ENCODE assay signal across 7 mouse cellular contexts in genomic region chr10:115790788-115791187, GRCm38 (mm10).
"Had no signal": no experiment of that assay in that cellular context is flagged by ENCODE, and none has a peak within 500 bp of the region (broad histone marks: within the 10 kb centered on the region; RNA-seq: fewer than 3 reads in every experiment).

No protein-coding gene starts in this region.

- DNase-seq: kidney, adult 2 months; kidney, postnatal 25 days; liver, postnatal 0 days; lung, embryonic 14.5 days; thymus, adult 2 months; thymus, postnatal 14 days; thymus, postnatal 4 days had no signal
